Mouse (Mus musculus): ENCODE results near the gene 3830417A13Rik. TPM values are rescaled to one million over a fixed set of nuclear protein-coding genes. Genes with fewer than 3 reads are reported as not detected.

The 3830417A13Rik gene
- 0.09 TPM in 1 of 2 replicates, not detected in the other for polyA plus RNA-seq (2015; fragmentation: Nextera tagmentation; extraction: Ambion mirVana)

DNA sequence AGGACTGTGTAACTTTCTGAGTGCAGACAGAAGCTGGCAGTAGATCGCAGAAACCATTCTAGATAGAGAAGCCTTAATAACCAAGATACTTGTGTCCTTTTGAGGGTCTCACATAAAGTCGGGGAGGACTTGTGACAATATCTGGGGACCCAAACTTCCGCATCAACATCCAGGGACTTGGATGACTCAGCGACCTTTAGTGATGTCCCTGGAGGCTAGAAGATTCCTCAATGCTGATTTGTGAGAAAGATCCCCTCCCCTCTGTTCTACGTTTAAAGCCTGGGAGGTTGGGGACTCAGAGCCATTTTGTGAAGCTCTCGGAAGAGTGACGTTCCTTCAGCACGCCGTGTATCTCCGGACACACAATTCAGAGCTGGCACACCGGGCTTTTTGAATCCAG is at the start of gene 3830417A13Rik:
Gene 3830417A13Rik (plus strand): TSS at position 301 of the 400 bp plus-strand sequence.
- 84% methylated on average over 11 of the region's 11 CpGs for WGBS
- Histone ChIP-seq H3K4me2 (no peak within 1 kb of the TSS), H3K9ac (no peak within 1 kb of the TSS), H3K4me1 (no peaks in the 10 kb centered on the region), H3K9me3 (no peaks in the 10 kb centered on the region), H3K4me3 (no peak within 1 kb of the TSS), H3K27ac (replicated peaks) (no peak within 1 kb of the TSS), H3K36me3 (no peaks in the 10 kb centered on the region), H3K27me3 (replicated peaks) (no peaks in the 10 kb centered on the region)
- no peak for ATAC-seq (ENCODE audit: extremely low read depth, insufficient number of reproducible peaks, low FRiP score, low TSS enrichment)

DNA sequence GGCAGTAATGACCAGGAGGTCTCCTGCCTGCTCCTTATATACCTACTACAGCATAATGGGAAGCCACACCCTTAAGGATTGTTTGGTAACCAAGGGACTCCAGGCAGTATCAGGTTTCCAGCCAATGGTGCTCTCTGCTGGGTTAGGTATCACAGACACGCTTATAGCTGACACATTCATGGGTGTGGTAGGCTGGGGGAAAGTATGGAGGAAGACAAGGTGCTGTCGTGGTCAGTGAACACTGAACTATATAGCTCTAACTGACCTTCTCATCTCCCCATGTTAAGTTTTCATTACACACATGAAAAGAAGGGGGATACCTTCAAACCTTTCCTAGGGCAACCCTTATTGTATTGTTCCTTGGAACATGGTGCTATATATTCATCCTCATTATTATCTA is 21.2 kb upstream of the 3830417A13Rik start, which contains the start of gene Gm6760:
Gene Gm6760 (minus strand): TSS at position 101 of the 400 bp plus-strand sequence.
- no peak for ATAC-seq (ENCODE audit: extremely low read depth, insufficient number of reproducible peaks, low FRiP score, low TSS enrichment)
- no peak within 1 kb of the TSS for H3K4me2 ChIP-seq
- H3K9ac ChIP-seq, result no peak within 1 kb of the TSS
- H3K9me3 ChIP-seq, result no peaks in the 10 kb centered on the region
- 71% methylated on average over 2 of the region's 2 CpGs for WGBS
- no peak within 1 kb of the TSS for H3K27ac ChIP-seq (replicated peaks)
- no peaks in the 10 kb centered on the region for H3K27me3 ChIP-seq (replicated peaks)
- H3K4me3 ChIP-seq, result no peak within 1 kb of the TSS
- H3K36me3 ChIP-seq, result no peaks in the 10 kb centered on the region
- H3K4me1 ChIP-seq, result no peaks in the 10 kb centered on the region

DNA sequence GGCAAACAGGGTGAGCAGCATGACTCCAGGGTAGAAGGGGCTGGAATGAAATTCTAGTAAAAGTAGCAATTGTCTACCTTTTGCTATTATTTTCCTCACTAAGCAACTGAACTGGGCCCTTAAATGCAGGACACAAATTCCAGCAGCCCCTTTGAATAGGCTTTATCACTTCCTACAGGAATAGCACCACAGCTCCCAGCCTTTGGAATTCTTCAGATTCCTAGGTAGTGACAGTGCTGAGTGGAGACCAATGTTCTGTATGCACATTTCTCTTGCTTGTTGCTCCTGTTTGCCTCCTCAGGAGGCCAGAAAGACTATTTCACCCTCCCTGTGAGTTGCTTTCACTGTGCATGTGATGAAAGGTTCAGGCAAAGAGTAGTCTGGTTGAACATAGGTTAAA is 7.9 kb downstream of the 3830417A13Rik start:
- Histone ChIP-seq H3K9ac (no peak overlapping the region), H3K27ac (replicated peaks) (peak overlapping the region; percentile 78), H3K4me2 (no peak overlapping the region), H3K4me1 (no peaks in the 10 kb centered on the region), H3K4me3 (no peak overlapping the region), H3K36me3 (no peaks in the 10 kb centered on the region), H3K27me3 (replicated peaks) (no peaks in the 10 kb centered on the region), H3K9me3 (no peaks in the 10 kb centered on the region)
- ATAC-seq (ENCODE audit: extremely low read depth, insufficient number of reproducible peaks, low FRiP score, low TSS enrichment), result no peak

Other genes with a start within 250 kb of the 3830417A13Rik start
- gene Gm6760, start 21.4 kb upstream of the 3830417A13Rik start, polyA plus RNA-seq (2015; fragmentation: Nextera tagmentation; extraction: Ambion mirVana), result not detected in 2 replicates
- gene Slitrk4, start 103.4 kb downstream of the 3830417A13Rik start, polyA plus RNA-seq (2015; fragmentation: Nextera tagmentation; extraction: Ambion mirVana), result 9.9 and 11.1 TPM in 2 replicates